8 mouse cellular contexts compared by ENCODE assay signal in the genomic region with DNA sequence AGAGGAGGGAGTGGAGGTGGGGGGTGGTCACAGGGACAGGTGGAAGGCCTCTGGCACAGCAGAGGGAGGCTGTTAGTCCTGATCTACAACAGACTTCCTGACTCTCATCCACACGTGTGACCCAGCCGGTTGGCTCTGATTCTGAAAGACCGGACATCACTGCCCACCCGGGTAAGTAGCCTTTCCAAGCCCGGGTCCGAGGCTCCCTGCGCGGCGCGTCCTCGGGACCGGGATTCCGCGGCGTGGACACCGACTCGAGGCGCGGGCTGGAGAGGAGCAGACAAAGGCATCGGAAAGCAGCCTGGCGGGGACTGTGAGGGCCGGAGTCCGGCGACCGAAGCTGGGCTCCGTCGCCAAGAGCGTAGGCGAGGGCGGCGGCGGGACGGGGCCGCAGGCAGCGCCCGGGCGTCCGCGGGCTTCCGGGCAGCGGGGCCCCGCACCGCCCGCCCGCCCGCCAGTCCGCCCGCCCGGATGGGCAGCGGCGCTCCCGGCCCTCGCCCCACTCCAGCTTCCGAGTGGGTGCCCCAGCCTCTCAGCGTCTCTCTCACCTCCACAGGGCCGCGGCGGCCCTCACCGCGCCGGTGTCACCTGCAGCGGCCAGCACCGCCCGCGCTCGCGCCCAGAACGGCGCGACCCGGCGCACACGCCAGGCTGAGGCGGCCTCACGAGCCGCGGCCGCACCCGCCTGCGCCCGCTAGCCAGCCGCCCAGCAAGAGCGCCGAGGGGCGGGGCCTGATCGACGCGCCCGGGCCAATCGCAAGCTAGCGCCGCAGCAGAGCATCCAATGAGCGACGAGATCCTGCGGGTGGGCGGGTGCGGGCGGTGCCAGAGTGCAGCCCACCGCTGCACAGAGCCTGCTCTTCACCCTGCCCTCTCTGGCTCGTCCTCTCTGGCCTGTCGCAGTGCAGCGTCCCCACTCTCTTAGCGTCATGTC. TPM values are rescaled to one million over a fixed set of nuclear protein-coding genes. Genes with fewer than 3 reads are reported as not detected.
DNase-seq lines count a peak whose midpoint lies in the region; ATAC-seq and TF ChIP-seq lines count a peak whose summit lies in the region.

Gene 0610010F05Rik (minus strand): TSS at position 695 of the 934 bp plus-strand sequence.

- peak; percentile 51 to 60 for DNase-seq in CD8-positive naive resting alpha-beta T cell, adult 2 months (ENCODE audit: low read depth in 2 of 2, low spot score in 2 of 2)
- peak; percentile 81 for DNase-seq in c-Kit-positive CD71-negative TER-119-negative erythroid progenitor cells, embryonic 14.5 days (ENCODE audit: low read depth)
- DNase-seq in forebrain, embryonic 10.5 days (ENCODE audit: extremely low spot score, low spot score): peak; percentile 92
- peak; percentile 85 to 95 for DNase-seq in kidney, postnatal 25 days
- peak; percentile 86 to 88 (median 86) for DNase-seq in liver, embryonic 14.5 days (ENCODE audit: low read depth in 3 of 3, low spot score in 3 of 3)
- DNase-seq in neural tube, embryonic 11.5 days (ENCODE audit: low spot score): peak; percentile 97
- peak; percentile 95 for DNase-seq in stomach, postnatal 0 days (ENCODE audit: low spot score)

- peak within 1 kb of the TSS; percentile 93 for H3K4me3 ChIP-seq in forebrain, embryonic 10.5 days
- peak within 1 kb of the TSS; percentile 91 for H3K4me3 ChIP-seq in heart, embryonic 15.5 days
- peak within 1 kb of the TSS; percentile 83 to 85 for H3K4me3 ChIP-seq in liver, embryonic 14.5 days (ENCODE audit: insufficient read depth in 1 of 2, low read depth in 2 of 2, low read length in 2 of 2)
- peak within 1 kb of the TSS; percentile 86 for H3K4me3 ChIP-seq in neural tube, embryonic 11.5 days (ENCODE audit: low read depth, low read length)
- peak within 1 kb of the TSS; percentile 78 for H3K4me3 ChIP-seq in stomach, postnatal 0 days (ENCODE audit: low read depth, low read length)

- H3K27me3 ChIP-seq in forebrain, embryonic 10.5 days (ENCODE audit: poor library complexity, severe bottlenecking): no peaks in the 10 kb centered on the region
- no peaks in the 10 kb centered on the region for H3K27me3 ChIP-seq in heart, embryonic 15.5 days
- H3K27me3 ChIP-seq in liver, embryonic 14.5 days (ENCODE audit: control insufficient read depth, insufficient read depth, low read length): no peaks in the 10 kb centered on the region
- no peaks in the 10 kb centered on the region for H3K27me3 ChIP-seq in neural tube, embryonic 11.5 days (ENCODE audit: control insufficient read depth, insufficient read depth, low read length)
- no peaks in the 10 kb centered on the region for H3K27me3 ChIP-seq in stomach, postnatal 0 days (ENCODE audit: control insufficient read depth, insufficient read depth, low read length)

- peaks cover 24% of the 10 kb centered on the region for H3K36me3 ChIP-seq in forebrain, embryonic 10.5 days (replicated peaks)
- H3K36me3 ChIP-seq in heart, embryonic 15.5 days: peaks cover 12% of the 10 kb centered on the region; the same call in 1 of the 2 replicates
- no peaks in the 10 kb centered on the region for H3K36me3 ChIP-seq in liver, embryonic 14.5 days (replicated peaks; ENCODE audit: control insufficient read depth, insufficient read depth, low read depth)
- no peaks in the 10 kb centered on the region for H3K36me3 ChIP-seq in neural tube, embryonic 11.5 days (ENCODE audit: control insufficient read depth, insufficient read depth, low read length)
- H3K36me3 ChIP-seq in stomach, postnatal 0 days (ENCODE audit: control insufficient read depth, insufficient read depth, low read length): no peaks in the 10 kb centered on the region

- H3K9ac ChIP-seq in heart, embryonic 15.5 days: peak within 1 kb of the TSS; percentile 90
- H3K9ac ChIP-seq in liver, embryonic 14.5 days (replicated peaks): peak within 1 kb of the TSS; percentile 88
- H3K9ac ChIP-seq in neural tube, embryonic 11.5 days (ENCODE audit: low read length): peak within 1 kb of the TSS; percentile 94
- H3K9ac ChIP-seq in stomach, postnatal 0 days (ENCODE audit: low read length): peak within 1 kb of the TSS; percentile 91

- peaks cover 17% of the 10 kb centered on the region for H3K4me1 ChIP-seq in forebrain, embryonic 10.5 days
- peaks cover 5% of the 10 kb centered on the region for H3K4me1 ChIP-seq in heart, embryonic 15.5 days (replicated peaks)
- peaks cover 4 to 9% of the 10 kb centered on the region in 2 experiments; a peak in 3 of 4 replicates for H3K4me1 ChIP-seq in liver, embryonic 14.5 days (replicated peaks; ENCODE audit: control insufficient read depth in 2 of 2, insufficient read depth in 2 of 2, low read length in 1 of 2)
- H3K4me1 ChIP-seq in neural tube, embryonic 11.5 days (ENCODE audit: control insufficient read depth, insufficient read depth, low read length): no peaks in the 10 kb centered on the region; the same call in 1 of the 2 replicates
- H3K4me1 ChIP-seq in stomach, postnatal 0 days (replicated peaks; ENCODE audit: control insufficient read depth, insufficient read depth): no peaks in the 10 kb centered on the region

- H3K9me3 ChIP-seq in forebrain, embryonic 10.5 days: no peaks in the 10 kb centered on the region
- no peaks in the 10 kb centered on the region for H3K9me3 ChIP-seq in heart, embryonic 15.5 days (replicated peaks)
- no peaks in the 10 kb centered on the region for H3K9me3 ChIP-seq in liver, embryonic 14.5 days (ENCODE audit: control insufficient read depth, low read length)
- no peaks in the 10 kb centered on the region for H3K9me3 ChIP-seq in neural tube, embryonic 11.5 days (ENCODE audit: control insufficient read depth, low read length)
- no peaks in the 10 kb centered on the region for H3K9me3 ChIP-seq in stomach, postnatal 0 days (ENCODE audit: control insufficient read depth, low read length)

- ATAC-seq in heart, embryonic 15.5 days (replicated peaks; ENCODE audit: insufficient number of reproducible peaks, insufficient read depth, low FRiP score, low read depth): peak; percentile 100
- ATAC-seq in liver, embryonic 14.5 days (ENCODE audit: insufficient read depth): peak; percentile 99
- peak; percentile 100 for ATAC-seq in neural tube, embryonic 11.5 days (ENCODE audit: insufficient read depth, low FRiP score, low TSS enrichment)
- peak; percentile 99 for ATAC-seq in stomach, postnatal 0 days (ENCODE audit: low FRiP score, low TSS enrichment)

- WGBS in forebrain, embryonic 10.5 days: under 1% methylated on average over 103 of the region's 103 CpGs
- WGBS in heart, embryonic 15.5 days: under 1% methylated on average over 68 of the region's 103 CpGs
- WGBS in liver, embryonic 14.5 days (ENCODE audit: insufficient replicate concordance): under 1% methylated on average over 79 of the region's 103 CpGs
- WGBS in neural tube, embryonic 11.5 days: under 1% methylated on average over 46 of the region's 103 CpGs
- under 1% methylated on average over 57 of the region's 103 CpGs for WGBS in stomach, postnatal 0 days

- peak within 1 kb of the TSS; percentile 96 for H3K27ac ChIP-seq in forebrain, embryonic 10.5 days
- H3K27ac ChIP-seq in heart, embryonic 15.5 days: peak within 1 kb of the TSS; percentile 92
- peak within 1 kb of the TSS; percentile 39 for H3K27ac ChIP-seq in liver, embryonic 14.5 days
- H3K27ac ChIP-seq in neural tube, embryonic 11.5 days (ENCODE audit: low read depth, low read length): peak within 1 kb of the TSS; percentile 93
- H3K27ac ChIP-seq in stomach, postnatal 0 days (replicated peaks): peak within 1 kb of the TSS; percentile 86

- TF ChIP-seq EP300 in liver, embryonic 14.5 days (IDR thresholded peaks at IDR 0.05; ENCODE audit: low read depth): no peak
- no peak for TF ChIP-seq EP300 in stomach, postnatal 0 days (optimal IDR thresholded peaks at IDR 0.05)

- peak within 1 kb of the TSS; percentile 82 for H3K4me2 ChIP-seq in heart, embryonic 15.5 days
- H3K4me2 ChIP-seq in liver, embryonic 14.5 days (ENCODE audit: low read depth): peak within 1 kb of the TSS; percentile 89
- peak within 1 kb of the TSS; percentile 53 for H3K4me2 ChIP-seq in neural tube, embryonic 11.5 days (ENCODE audit: low read depth)
- peak within 1 kb of the TSS; percentile 87 for H3K4me2 ChIP-seq in stomach, postnatal 0 days (replicated peaks; ENCODE audit: low read depth)

- no peak for TF ChIP-seq CTCF in liver, embryonic 14.5 days (IDR thresholded peaks at IDR 0.05; ENCODE audit: low read depth)
- TF ChIP-seq CTCF in stomach, postnatal 0 days (IDR thresholded peaks at IDR 0.05; ENCODE audit: low read depth): no peak

RNA-seq across cellular contexts. Expression of gene 0610010F05Rik, which starts in this region (rescaled TPM):
- polyA plus RNA-seq in forebrain, embryonic 10.5 days (2016; fragmentation: Nextera tagmentation; extraction: Ambion mirVana): 38.7 and 44.3 TPM in 2 replicates
- 15.3 and 17.1 TPM in 2 replicates for polyA plus RNA-seq in heart, embryonic 15.5 days (2015; fragmentation: Nextera tagmentation; extraction: Ambion mirVana)
- polyA plus RNA-seq in liver, embryonic 14.5 days (2012; rRNA removed): 1.9 and 3.1 TPM in 2 replicates
- 11.1 and 12.3 TPM in 2 replicates for polyA plus RNA-seq in liver, embryonic 14.5 days (2014; fragmentation: Nextera tagmentation; extraction: Ambion mirVana)
- 62.2 and 63.3 TPM in 2 replicates for polyA plus RNA-seq in neural tube, embryonic 11.5 days (2014; fragmentation: Nextera tagmentation; extraction: Ambion mirVana)
- 14.5 and 15.8 TPM in 2 replicates for polyA plus RNA-seq in stomach, postnatal 0 days (2015; fragmentation: Nextera tagmentation; extraction: Ambion mirVana)

Comparison
In these comparisons a context has a peak if more than half of its experiments do, and no peak if none do; other contexts are left out.
1. Peak in every context shown above with its lines: DNase-seq, ATAC-seq, H3K4me3 ChIP-seq and H3K27ac ChIP-seq.
2. H3K27ac ChIP-seq: peak in every context shown above with its lines; median percentile 96 in forebrain, embryonic 10.5 days; 93 in neural tube, embryonic 11.5 days; 92 in heart, embryonic 15.5 days; 86 in stomach, postnatal 0 days; 39 in liver, embryonic 14.5 days.